Mouse (Mus musculus) small intestine, adult 2 months (tissue): ENCODE measurements around the gene Syngap1.

ENCODE experiments used
- CTCF ChIP-seq: fragments of 200-500 bp; IDR thresholded peaks from 2 replicates; pipeline ENCODE4 v1.5.1; 2012; ENCODE audit warnings: low read depth, mild to moderate bottlenecking, control low read depth, inconsistent platforms, low read length, moderate library complexity, mixed read lengths; ENCODE audit not compliant: insufficient replicate concordance, insufficient read length; ENCODE audit errors: extremely low read depth
- POLR2A ChIP-seq: fragments of 200-500 bp; IDR thresholded peaks from 2 replicates; pipeline ENCODE4 v1.6.1; 2012; ENCODE audit warnings: low read depth, mild to moderate bottlenecking, control low read depth, inconsistent platforms, low read length, moderate library complexity

DNA sequence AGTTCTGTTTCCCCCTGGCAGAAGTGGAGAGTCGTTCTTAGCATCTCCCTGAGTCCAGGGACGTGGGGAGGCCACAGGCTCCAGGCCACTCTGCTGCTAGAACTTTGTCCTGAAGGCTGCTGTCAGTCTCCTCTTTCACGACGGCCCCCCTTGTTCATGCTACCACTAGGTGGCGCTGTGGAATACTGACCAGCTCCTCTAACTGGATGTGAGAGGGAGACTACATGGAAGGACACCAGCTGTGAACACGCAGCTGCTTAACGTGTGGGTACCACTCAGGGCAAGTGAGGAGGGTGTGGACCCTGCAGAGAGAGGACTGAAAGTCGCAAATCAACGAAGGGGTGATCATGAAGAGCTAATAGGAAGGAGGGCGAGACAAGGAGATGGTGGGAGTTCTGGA lies 45.5 kb upstream of the Syngap1 start:
- TF ChIP-seq CTCF (peak; percentile 84; the same call in 1 of the 2 replicates), POLR2A (0 out of 2 replicates have a peak, but pooled peaks have one; percentile 23)
